Mouse (Mus musculus): ENCODE measurements around the gene Dlg4. TPM values are rescaled to one million over a fixed set of nuclear protein-coding genes. Genes with fewer than 3 reads are reported as not detected.
"Not testable (repeated sequence)": the region's sequence is repeated elsewhere in the genome, so short reads cannot be mapped to it uniquely, and the experiment has no call there.

Gene Dlg4
- total RNA-seq, 2 experiments from 2014 or later, result 888 to 914 TPM

DNA sequence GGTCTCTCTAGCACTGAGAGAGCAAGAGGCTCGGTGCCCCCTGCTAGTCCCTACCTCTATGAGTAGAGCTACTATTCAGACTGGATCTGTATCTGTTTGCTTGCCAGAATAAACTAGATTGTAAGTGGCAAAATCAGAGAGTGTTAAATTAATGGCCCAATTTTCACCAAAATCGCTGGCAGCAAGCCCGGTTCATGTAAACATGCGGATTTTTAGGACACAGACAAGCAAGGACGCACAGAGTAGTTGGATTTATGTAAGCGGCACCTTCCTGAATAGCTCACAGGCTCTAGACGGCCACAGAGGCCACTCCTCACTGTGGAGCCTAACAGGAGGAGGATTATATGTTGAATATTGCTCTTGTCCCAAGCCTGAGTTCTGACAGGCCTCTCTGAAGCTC lies 36.4 kb downstream of the Dlg4 start:
- no peak for DNase-seq

DNA sequence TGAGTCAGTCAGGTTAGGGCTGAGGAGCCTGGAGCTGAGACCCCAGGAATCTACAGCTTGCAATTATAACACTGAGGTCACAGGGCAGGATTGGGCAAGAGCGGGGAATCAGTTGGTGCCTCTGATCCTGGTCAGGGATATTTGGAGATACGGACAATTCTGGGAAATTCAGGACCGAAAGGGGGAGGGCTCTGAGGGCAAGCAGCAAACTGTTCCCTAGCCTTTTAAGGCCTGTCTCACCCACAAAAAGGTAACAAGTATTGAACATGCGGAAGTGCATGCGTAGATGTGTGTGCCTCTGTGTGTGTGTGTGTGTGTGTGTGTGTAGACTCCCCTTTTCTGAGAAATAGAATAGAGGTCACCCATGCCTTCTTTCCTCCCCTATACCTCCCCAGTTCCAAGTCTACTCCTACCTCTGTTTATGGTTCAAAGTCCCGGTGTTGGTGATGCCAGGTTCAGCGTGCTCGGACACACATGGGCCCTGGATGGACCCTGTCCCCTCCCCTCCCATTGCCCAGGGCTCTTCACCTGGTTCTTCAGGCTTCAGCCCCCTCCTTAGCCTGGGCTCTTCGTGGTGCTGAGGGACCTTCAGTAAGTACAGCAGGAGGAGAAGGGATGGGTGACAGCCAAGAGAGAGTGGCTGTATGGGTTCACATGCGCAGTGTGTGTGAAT lies 37.3 kb downstream of the Dlg4 start, which contains the start of gene Asgr1:
Asgr1 (plus strand) TSS at position 188 of the 673 bp plus-strand sequence.
- no peak for DNase-seq

GRCm38 (mm10) chr11:70055618-70056214 lies 39.0 kb downstream of the Dlg4 start:
- peak; percentile 64 to 71 for DNase-seq

DNA sequence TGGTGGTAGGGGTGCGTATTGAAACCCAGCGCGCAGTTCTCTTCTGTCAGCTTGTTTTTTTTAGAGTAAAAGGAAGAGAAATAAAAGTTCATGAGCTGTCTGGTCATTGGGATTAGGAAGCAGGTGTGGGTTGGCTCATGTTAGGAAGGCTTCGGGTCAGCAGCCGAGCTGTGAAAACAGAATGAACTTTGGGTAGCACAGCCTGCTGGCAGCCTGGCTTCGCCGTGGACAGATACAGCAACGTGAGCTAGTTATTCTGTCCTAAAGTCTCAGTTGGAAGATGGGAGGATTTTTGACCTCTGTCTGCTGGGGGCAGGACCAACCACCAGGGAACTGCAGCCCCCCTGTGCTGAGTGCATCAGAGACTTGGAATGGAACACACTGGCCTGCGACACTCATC lies 41.1 kb downstream of the Dlg4 start:
- no peak for DNase-seq

DNA sequence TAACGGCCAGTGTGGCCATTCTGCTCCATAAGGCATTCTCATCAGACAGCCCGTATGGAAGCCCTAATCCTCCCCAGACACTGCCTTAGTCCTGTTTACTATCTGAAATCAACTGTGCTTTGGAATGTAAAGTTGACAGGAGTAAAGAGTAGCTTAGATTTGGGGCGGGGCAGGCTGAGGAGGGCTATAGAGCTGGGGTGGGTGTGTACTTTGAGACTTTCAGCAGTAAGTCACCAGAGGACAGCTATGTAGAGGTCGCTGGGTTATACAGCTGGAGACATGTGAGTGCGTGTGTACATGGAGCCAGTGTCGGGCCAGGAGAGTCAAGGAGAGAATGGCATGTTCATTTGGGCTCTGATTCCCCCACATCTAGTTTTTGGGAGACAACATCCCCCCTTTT lies 43.2 kb downstream of the Dlg4 start:
- no peak for DNase-seq

DNA sequence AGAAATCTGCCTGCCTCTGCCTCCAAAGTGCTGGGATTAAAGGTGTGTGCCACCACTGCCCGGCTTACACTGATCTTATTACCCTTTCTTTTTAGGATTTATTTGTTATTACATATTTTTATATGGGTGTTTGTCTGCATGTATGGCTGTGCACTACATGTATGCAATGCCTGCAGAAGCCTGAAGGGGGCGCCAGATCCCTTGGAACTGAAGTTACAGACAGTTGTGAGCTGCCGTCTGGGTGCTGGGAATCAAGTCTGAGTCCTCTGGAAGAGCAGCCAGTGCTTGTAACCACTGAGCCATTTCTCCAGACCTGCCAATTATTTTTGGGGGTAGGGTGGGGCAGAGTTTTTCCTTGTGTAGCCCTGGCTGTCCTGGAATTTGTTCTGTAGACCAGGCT lies 46.3 kb downstream of the Dlg4 start:
- no peak for DNase-seq

- DNase-seq, result no peak
Observed at GRCm38 (mm10) chr11:70066701-70067100, 50.0 kb downstream of the Dlg4 start.

DNA sequence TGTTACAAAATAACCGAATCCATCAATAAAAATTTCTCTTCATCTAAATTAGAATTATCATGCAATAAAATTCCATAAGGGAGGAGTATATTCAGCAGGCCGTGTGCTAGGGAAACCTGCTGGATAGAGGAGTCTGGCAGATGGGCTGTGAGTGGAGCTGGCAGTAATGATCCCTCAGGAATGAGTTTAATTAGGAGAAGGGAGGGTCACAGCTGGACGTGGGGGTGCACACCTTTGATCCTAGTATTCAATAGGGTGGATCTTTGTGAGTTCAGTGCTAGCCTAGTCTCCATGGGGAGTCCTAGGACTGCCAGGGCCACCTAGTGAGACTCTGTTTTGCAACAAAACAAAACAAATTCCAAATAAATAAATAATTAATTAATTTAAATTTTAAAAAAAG lies 51.5 kb downstream of the Dlg4 start:
- DNase-seq, result no peak

DNA sequence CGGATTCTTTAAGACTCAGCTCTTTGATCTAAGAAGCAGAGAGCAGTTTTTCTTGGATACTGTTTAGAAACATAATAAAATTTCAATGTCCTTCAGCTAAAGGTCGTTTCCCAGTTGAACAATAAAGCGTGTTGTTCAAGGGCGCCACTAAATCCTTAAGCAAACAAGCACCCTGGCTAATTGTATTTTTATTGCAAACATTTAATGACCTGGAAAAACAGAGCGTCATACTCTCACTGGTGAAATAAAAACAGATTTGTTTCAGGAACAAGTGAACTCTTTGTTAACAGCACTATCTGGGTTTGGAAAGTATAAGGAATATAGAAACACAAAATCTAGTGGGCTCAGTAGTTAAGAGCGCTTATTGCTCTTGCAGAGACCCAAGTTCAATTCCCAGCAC lies 53.3 kb downstream of the Dlg4 start:
- no peak for DNase-seq

DNA sequence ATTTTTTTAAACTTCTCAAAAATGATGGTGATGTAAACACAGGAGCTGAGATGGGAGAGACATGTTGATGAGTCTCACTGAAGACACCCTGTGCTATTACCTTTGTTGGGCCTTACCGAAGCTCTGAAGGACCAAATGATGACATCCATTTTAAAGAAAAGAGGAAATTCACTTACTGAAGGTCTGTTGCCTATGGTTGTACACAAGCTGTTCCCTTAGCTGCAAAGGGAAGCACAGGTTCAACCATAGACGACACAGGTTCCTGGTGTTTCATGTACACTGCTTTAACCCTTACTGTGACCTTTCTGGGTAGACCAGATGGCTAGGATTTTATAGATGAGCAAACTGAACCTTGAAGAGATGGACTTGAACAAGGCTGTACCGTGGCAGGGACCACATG lies 53.9 kb downstream of the Dlg4 start:
- DNase-seq, result not testable (repeated sequence)

- DNase-seq, result peak; percentile 66 to 67
Observed at GRCm38 (mm10) chr11:70074379-70075071, 57.8 kb downstream of the Dlg4 start.

GRCm38 (mm10) chr11:70075581-70075980 lies 58.8 kb downstream of the Dlg4 start:
- DNase-seq, result no peak

GRCm38 (mm10) chr11:70077441-70077840 lies 60.7 kb downstream of the Dlg4 start:
- DNase-seq, result no peak

DNA sequence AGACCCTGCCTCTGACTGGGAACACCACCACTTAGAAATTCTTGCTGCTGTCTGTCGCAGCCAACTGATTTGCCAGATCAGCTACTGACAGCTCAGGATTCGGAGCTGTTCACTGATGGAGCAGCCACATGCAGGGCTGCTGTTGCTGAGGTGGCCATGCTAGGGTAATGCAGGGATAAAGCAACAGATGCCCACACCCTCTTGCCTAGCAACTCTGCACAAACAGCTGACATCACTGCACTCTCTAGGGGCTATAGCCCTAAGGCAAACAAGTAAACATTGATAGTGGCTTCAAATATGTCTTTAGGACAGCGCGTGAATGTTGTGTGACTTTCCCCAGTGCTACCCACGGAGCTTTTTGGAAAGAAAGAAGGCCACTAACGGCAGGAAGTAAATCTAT lies 62.4 kb downstream of the Dlg4 start:
- DNase-seq, result no peak

DNA sequence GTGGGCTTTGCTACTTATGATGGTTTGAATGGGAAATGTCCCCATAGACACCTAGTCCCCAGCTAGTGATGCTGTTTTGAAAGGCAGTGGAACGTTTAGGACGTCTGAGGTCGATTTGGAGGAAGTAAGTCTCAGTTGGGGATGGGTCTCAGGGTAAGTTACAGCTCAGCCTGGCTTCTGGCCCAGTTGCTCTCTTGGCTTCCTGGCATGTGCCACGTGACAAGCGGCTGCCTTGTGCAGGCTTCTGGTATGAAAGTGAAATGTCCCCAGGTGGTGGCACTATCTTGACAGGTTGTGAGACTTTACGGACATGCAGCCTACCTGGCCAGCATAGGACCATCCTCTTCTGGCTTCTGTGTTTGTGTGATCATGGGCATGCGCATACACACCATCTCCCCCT lies 63.2 kb downstream of the Dlg4 start:
- no peak for DNase-seq

GRCm38 (mm10) chr11:70080803-70081590 lies 64.3 kb downstream of the Dlg4 start:
- DNase-seq, result no peak

DNA sequence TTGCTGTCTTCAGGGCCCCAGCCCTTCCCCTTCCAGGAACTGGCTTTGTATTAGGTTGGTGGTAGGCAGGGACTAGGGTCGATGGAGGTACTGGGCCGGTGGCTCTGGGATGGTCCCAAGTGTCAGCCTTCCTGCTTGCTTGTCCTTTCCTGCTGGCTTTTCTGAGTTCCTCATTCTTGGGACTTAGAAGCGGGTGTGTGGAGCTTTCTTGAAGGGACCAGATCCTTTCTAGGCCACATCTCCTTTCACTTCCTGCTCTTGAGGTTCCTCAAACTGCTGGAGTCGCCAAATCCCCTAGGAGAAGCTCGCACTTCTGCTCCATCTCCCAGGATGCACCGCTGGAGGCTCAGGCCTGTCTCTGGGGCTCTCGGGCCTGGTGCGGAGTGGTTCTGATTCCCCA lies 67.8 kb downstream of the Dlg4 start:
- no peak for DNase-seq

GRCm38 (mm10) chr11:70091986-70092783 lies 75.4 kb downstream of the Dlg4 start, which contains the start of gene Asgr2:
Gene Asgr2 (plus strand): TSS chr11:70092644.
- DNase-seq, result no peak

All from layer of hippocampus, postnatal 36 days (tissue).